Mouse (Mus musculus): ENCODE measurements around the gene Spdef. TPM values are rescaled to one million over a fixed set of nuclear protein-coding genes. Genes with fewer than 3 reads are reported as not detected.

Spdef gene
- polyA plus RNA-seq (2012; rRNA removed; ENCODE audit: low replicate concordance) = 1.4 TPM in 1 of 2 replicates, not detected in the other

GRCm38 (mm10) chr17:27728770-27729169 lies at the start of gene Spdef:
Gene Spdef, minus strand, starts transcription at chr17:27728955.

Other genes with a start within 250 kb of the Spdef start
- gene Grm4, start 207.6 kb downstream of the Spdef start, polyA plus RNA-seq (2012; rRNA removed; ENCODE audit: low replicate concordance) = 0.21 TPM in 1 of 2 replicates, not detected in the other
- 16.0 and 39.6 TPM in 2 replicates for gene Hmga1, start 172.5 kb downstream of the Spdef start, polyA plus RNA-seq (2012; rRNA removed; ENCODE audit: low replicate concordance)
- 42.0 and 42.4 TPM in 2 replicates for gene AI413582, start 163.2 kb downstream of the Spdef start, polyA plus RNA-seq (2012; rRNA removed; ENCODE audit: low replicate concordance)
- 54.6 and 72.2 TPM in 2 replicates for gene Nudt3, start 105.5 kb downstream of the Spdef start, polyA plus RNA-seq (2012; rRNA removed; ENCODE audit: low replicate concordance)
- not detected in 2 replicates for gene RPS10-NUDT3, start 93.7 kb downstream of the Spdef start, polyA plus RNA-seq (2012; rRNA removed; ENCODE audit: low replicate concordance)
- 736 and 1,526 TPM in 2 replicates for gene Rps10, start 92.3 kb downstream of the Spdef start, polyA plus RNA-seq (2012; rRNA removed; ENCODE audit: low replicate concordance)
- 0.19 and 0.24 TPM in 2 replicates for gene Pacsin1, start 73.4 kb downstream of the Spdef start, polyA plus RNA-seq (2012; rRNA removed; ENCODE audit: low replicate concordance)
- gene D17Wsu92e, start 91.7 kb upstream of the Spdef start, polyA plus RNA-seq (2012; rRNA removed; ENCODE audit: low replicate concordance) = 100 and 121 TPM in 2 replicates
- gene Snrpc, start 109.2 kb upstream of the Spdef start, polyA plus RNA-seq (2012; rRNA removed; ENCODE audit: low replicate concordance) = 64.1 and 86.3 TPM in 2 replicates
- gene Uhrf1bp1, start 127.5 kb upstream of the Spdef start, polyA plus RNA-seq (2012; rRNA removed; ENCODE audit: low replicate concordance) = 18.8 and 28.8 TPM in 2 replicates
- 57.7 and 64.4 TPM in 2 replicates for gene Anks1, start 180.4 kb upstream of the Spdef start, polyA plus RNA-seq (2012; rRNA removed; ENCODE audit: low replicate concordance)
- 14.2 and 16.5 TPM in 2 replicates for gene Taf11, start 180.9 kb upstream of the Spdef start, polyA plus RNA-seq (2012; rRNA removed; ENCODE audit: low replicate concordance)